Mouse (Mus musculus) ovary, postnatal 36 days (tissue): ENCODE measurements around the gene Cenpt.

Experiments
- DNase-seq: peaks from one replicate; pipeline ENCODE4 v3.0.0; 2022; ENCODE audit warnings: low spot score, mixed read lengths

Cenpt gene

GRCm38 (mm10) chr8:105853178-105853577, at the start of gene Cenpt:
TSS of gene Cenpt (minus strand) at chr8:105853278.
- DNase-seq = no peak

- DNase-seq = no peak
Observed at GRCm38 (mm10) chr8:105900941-105901616, 48.0 kb upstream of the Cenpt start.

GRCm38 (mm10) chr8:105900180-105900940, 47.3 kb upstream of the Cenpt start, which contains the start of gene Pskh1:
TSS of gene Pskh1 (plus strand) at chr8:105900441.
- DNase-seq = peak; percentile 93

GRCm38 (mm10) chr8:105897801-105898480, 44.9 kb upstream of the Cenpt start:
- DNase-seq = no peak

- DNase-seq = peak; percentile 57
Observed at GRCm38 (mm10) chr8:105893339-105893738, 40.3 kb upstream of the Cenpt start, which contains the start of gene Nrn1l. TSS of gene Nrn1l (plus strand) at chr8:105893567.

GRCm38 (mm10) chr8:105892432-105892831, 39.4 kb upstream of the Cenpt start:
- no peak for DNase-seq

GRCm38 (mm10) chr8:105890870-105891269, 37.8 kb upstream of the Cenpt start:
- no peak for DNase-seq

- no peak for DNase-seq
Observed at GRCm38 (mm10) chr8:105889756-105890465, 36.8 kb upstream of the Cenpt start.

GRCm38 (mm10) chr8:105880754-105881520, 27.9 kb upstream of the Cenpt start, which contains the start of gene Edc4:
TSS of gene Edc4 (plus strand) at chr8:105880881.
- DNase-seq = peak; percentile 85

- DNase-seq = no peak
Observed at GRCm38 (mm10) chr8:105874301-105874700, 21.2 kb upstream of the Cenpt start.

GRCm38 (mm10) chr8:105866364-105867029, 13.4 kb upstream of the Cenpt start:
- no peak for DNase-seq

- no peak for DNase-seq
Observed at GRCm38 (mm10) chr8:105861951-105862350, 8.9 kb upstream of the Cenpt start.

GRCm38 (mm10) chr8:105860143-105860981, 7.3 kb upstream of the Cenpt start, which contains the start of gene Nutf2:
TSS of gene Nutf2 (plus strand) at chr8:105860580.
- DNase-seq = peak; percentile 94

GRCm38 (mm10) chr8:105859314-105859713, 6.2 kb upstream of the Cenpt start:
- DNase-seq = no peak

- DNase-seq = no peak
Observed at GRCm38 (mm10) chr8:105858495-105858894, 5.4 kb upstream of the Cenpt start.

GRCm38 (mm10) chr8:105856168-105856835, 3.2 kb upstream of the Cenpt start:
- no peak for DNase-seq

- DNase-seq = no peak
Observed at GRCm38 (mm10) chr8:105855248-105856167, 2.4 kb upstream of the Cenpt start.

GRCm38 (mm10) chr8:105854715-105855216, 1.7 kb upstream of the Cenpt start, which contains the start of gene Thap11:
TSS of gene Thap11 (plus strand) at chr8:105855132.
- peak; percentile 90 for DNase-seq
